Mouse (Mus musculus) limb, embryonic 11.5 days (tissue): ENCODE results near the gene Ppp1r17. TPM values are rescaled to one million over a fixed set of nuclear protein-coding genes. Genes with fewer than 3 reads are reported as not detected.

Experiments used
- ATAC-seq: fragments of 200-750 bp; cut with Nextera tagmentation; 2 replicates; pipeline ENCODE4 v1.8.0; 2017; ENCODE audit warnings: low read depth; ENCODE audit not compliant: insufficient number of reproducible peaks, low FRiP score, low TSS enrichment
- DNase-seq: peaks from one replicate; pipeline ENCODE4 v3.0.0-alpha.2; 2015; ENCODE audit warnings: low spot score
- H3K27ac ChIP-seq: fragments of 300-500 bp; sonication (generic); replicated peaks from 2 replicates; pipeline ENCODE4 v1.5.1; 2014; ENCODE audit warnings: low read depth, mild to moderate bottlenecking, low read length
- H3K27me3 ChIP-seq: fragments of 300-500 bp; sonication (generic); 2 replicates; pipeline ENCODE4 v1.6.1; 2014; ENCODE audit warnings: mild to moderate bottlenecking, low read length, mixed read lengths; ENCODE audit not compliant: control insufficient read depth, insufficient read depth
- H3K36me3 ChIP-seq: fragments of 300-500 bp; sonication (generic); 2 replicates; pipeline ENCODE4 v1.6.1; 2014; ENCODE audit warnings: mild to moderate bottlenecking, low read length, moderate library complexity, mixed read lengths; ENCODE audit not compliant: control insufficient read depth, insufficient read depth
- H3K4me1 ChIP-seq: fragments of 300-500 bp; sonication (generic); 2 replicates; pipeline ENCODE4 v1.6.1; 2014; ENCODE audit warnings: low read length, mixed read lengths; ENCODE audit not compliant: control insufficient read depth, insufficient read depth
- H3K4me2 ChIP-seq: fragments of 300-500 bp; sonication (generic); 2 replicates; pipeline ENCODE4 v1.6.1; 2014; ENCODE audit warnings: low read depth, mild to moderate bottlenecking, moderate library complexity; ENCODE audit not compliant: severe bottlenecking
- H3K4me3 ChIP-seq: fragments of 300-500 bp; sonication (generic); 2 replicates; pipeline ENCODE4 v1.5.1; 2014; ENCODE audit warnings: low read depth, low read length
- H3K9ac ChIP-seq: fragments of 300-500 bp; sonication (generic); 2 replicates; pipeline ENCODE4 v1.6.1; 2014; ENCODE audit warnings: mild to moderate bottlenecking, low read length
- H3K9me3 ChIP-seq: fragments of 300-500 bp; sonication (generic); 2 replicates; pipeline ENCODE4 v1.6.1; 2016; ENCODE audit warnings: low read length; ENCODE audit not compliant: control insufficient read depth
- WGBS: fragments of 180-500 bp; shearing (Covaris S2); extraction: QIAGEN DNeasy Blood & Tissue Kit; methylation state at CpG from one replicate; pipeline ENCODE4 v1.1.7; 2014; 5-methylcytosine and 5-hydroxymethylcytosine counted together
- polyA plus RNA-seq: library from polyadenylated mRNA; unstranded; fragments of >200 nt; fragmentation: Nextera tagmentation; extraction: Ambion mirVana; gene quantifications from 2 replicates; pipeline ENCODE4 v1.2.1, GENCODE M21; 2014

Ppp1r17 gene
- 0.24 TPM in 1 of 2 replicates, not detected in the other for polyA plus RNA-seq

GRCm38 (mm10) chr6:56017291-56017994 lies at the start of gene Ppp1r17:
Gene Ppp1r17 (plus strand): TSS chr6:56017497.
- Histone ChIP-seq H3K9ac (no peak within 1 kb of the TSS), H3K9me3 (no peaks in the 10 kb centered on the region), H3K27ac (no peak within 1 kb of the TSS), H3K4me1 (no peaks in the 10 kb centered on the region), H3K36me3 (no peaks in the 10 kb centered on the region), H3K4me3 (no peak within 1 kb of the TSS), H3K27me3 (no peaks in the 10 kb centered on the region), H3K4me2 (no peak within 1 kb of the TSS)
- ATAC-seq (no peak), DNase-seq (no peak)
- WGBS, result 80% methylated on average over 16 of the region's 16 CpGs

DNA sequence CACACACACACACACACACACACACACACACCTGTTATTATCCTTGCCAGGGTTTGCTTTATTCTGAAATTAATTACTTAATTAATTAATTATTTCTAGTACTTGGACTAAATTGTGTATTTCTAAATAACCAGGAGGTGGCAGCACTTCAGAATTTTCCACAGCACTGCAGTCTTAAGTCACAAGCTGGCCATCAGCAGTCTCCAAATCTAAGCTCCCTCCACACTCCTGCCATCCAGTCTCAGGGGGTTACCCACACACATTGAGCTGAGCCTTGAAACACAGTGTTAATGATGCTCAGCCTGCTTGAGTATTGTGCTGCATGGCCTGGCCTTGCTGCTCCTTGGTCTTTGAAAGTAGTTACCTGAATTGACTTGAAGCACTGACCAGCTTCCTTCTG lies 44.3 kb upstream of the Ppp1r17 start:
- Histone ChIP-seq H3K9me3 (no peaks in the 10 kb centered on the region), H3K9ac (no peak overlapping the region), H3K36me3 (no peaks in the 10 kb centered on the region), H3K4me3 (no peak overlapping the region), H3K4me1 (peaks cover 7% of the 10 kb centered on the region; the same call in 1 of the 2 replicates), H3K27ac (no peak overlapping the region), H3K4me2 (no peak overlapping the region), H3K27me3 (no peaks in the 10 kb centered on the region)
- no peak for DNase-seq
- no peak for ATAC-seq

DNA sequence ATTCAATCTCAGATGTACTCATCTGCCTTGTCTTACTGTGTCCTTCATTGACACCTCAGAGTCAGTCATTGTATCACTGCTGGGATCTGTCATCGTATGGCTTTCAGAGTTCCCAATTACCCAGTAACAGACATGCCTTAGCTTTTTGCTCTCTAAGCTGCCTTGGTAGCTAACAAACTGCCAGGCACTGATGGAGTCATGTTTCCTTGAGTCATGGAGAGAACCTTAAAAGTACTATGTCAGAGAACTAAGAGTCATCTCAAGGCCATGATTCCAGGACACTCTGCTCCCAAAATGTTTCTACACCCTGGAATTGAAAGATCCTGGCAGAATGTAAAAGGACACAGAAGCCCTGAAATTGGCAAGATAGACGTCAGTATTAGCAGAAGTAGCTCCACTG lies 37.5 kb upstream of the Ppp1r17 start:
- ATAC-seq (no peak), DNase-seq (no peak)
- Histone ChIP-seq H3K4me3 (no peak overlapping the region), H3K9ac (no peak overlapping the region), H3K4me1 (peaks cover 7% of the 10 kb centered on the region; the same call in 1 of the 2 replicates), H3K27me3 (no peaks in the 10 kb centered on the region), H3K27ac (no peak overlapping the region), H3K36me3 (no peaks in the 10 kb centered on the region), H3K9me3 (no peaks in the 10 kb centered on the region), H3K4me2 (no peak overlapping the region)
- WGBS, result 73% methylated on average over 2 of the region's 2 CpGs

- H3K27ac ChIP-seq, result no peak overlapping the region
- H3K36me3 ChIP-seq, result no peaks in the 10 kb centered on the region
- H3K4me2 ChIP-seq, result no peak overlapping the region
- 84% methylated on average over 4 of the region's 4 CpGs for WGBS
- H3K9ac ChIP-seq, result no peak overlapping the region
- H3K27me3 ChIP-seq, result no peaks in the 10 kb centered on the region
- H3K4me3 ChIP-seq, result no peak overlapping the region
- no peak for DNase-seq
- no peak for ATAC-seq
- H3K4me1 ChIP-seq, result no peaks in the 10 kb centered on the region
- no peaks in the 10 kb centered on the region for H3K9me3 ChIP-seq
These were observed 8.6 kb upstream of the Ppp1r17 start for GRCm38 (mm10) chr6:56008711-56009110.

GRCm38 (mm10) chr6:56012384-56012783 lies 4.9 kb upstream of the Ppp1r17 start:
- no peak overlapping the region for H3K9ac ChIP-seq
- DNase-seq, result no peak
- H3K27me3 ChIP-seq, result no peaks in the 10 kb centered on the region
- ATAC-seq, result no peak
- no peak overlapping the region for H3K4me2 ChIP-seq
- H3K36me3 ChIP-seq, result no peaks in the 10 kb centered on the region
- H3K27ac ChIP-seq, result no peak overlapping the region
- 73% methylated on average over 5 of the region's 5 CpGs for WGBS
- H3K4me1 ChIP-seq, result no peaks in the 10 kb centered on the region
- H3K4me3 ChIP-seq, result no peak overlapping the region
- no peaks in the 10 kb centered on the region for H3K9me3 ChIP-seq

GRCm38 (mm10) chr6:56019632-56020031 lies 2.3 kb downstream of the Ppp1r17 start:
- WGBS, result 61% methylated on average over 2 of the region's 2 CpGs
- H3K9me3 ChIP-seq, result no peaks in the 10 kb centered on the region
- no peak for ATAC-seq
- no peak overlapping the region for H3K9ac ChIP-seq
- no peaks in the 10 kb centered on the region for H3K27me3 ChIP-seq
- no peak overlapping the region for H3K4me3 ChIP-seq
- H3K36me3 ChIP-seq, result no peaks in the 10 kb centered on the region
- H3K4me1 ChIP-seq, result no peaks in the 10 kb centered on the region
- no peak for DNase-seq
- H3K4me2 ChIP-seq, result no peak overlapping the region
- no peak overlapping the region for H3K27ac ChIP-seq

GRCm38 (mm10) chr6:56025533-56025932 lies 8.2 kb downstream of the Ppp1r17 start:
- no peaks in the 10 kb centered on the region for H3K9me3 ChIP-seq
- no peak overlapping the region for H3K27ac ChIP-seq
- WGBS, result 62% methylated on average over 2 of the region's 2 CpGs
- H3K4me1 ChIP-seq, result no peaks in the 10 kb centered on the region
- H3K4me2 ChIP-seq, result no peak overlapping the region
- DNase-seq, result peak; percentile 52
- H3K4me3 ChIP-seq, result no peak overlapping the region
- ATAC-seq, result no peak
- H3K36me3 ChIP-seq, result no peaks in the 10 kb centered on the region
- no peaks in the 10 kb centered on the region for H3K27me3 ChIP-seq
- H3K9ac ChIP-seq, result no peak overlapping the region

DNA sequence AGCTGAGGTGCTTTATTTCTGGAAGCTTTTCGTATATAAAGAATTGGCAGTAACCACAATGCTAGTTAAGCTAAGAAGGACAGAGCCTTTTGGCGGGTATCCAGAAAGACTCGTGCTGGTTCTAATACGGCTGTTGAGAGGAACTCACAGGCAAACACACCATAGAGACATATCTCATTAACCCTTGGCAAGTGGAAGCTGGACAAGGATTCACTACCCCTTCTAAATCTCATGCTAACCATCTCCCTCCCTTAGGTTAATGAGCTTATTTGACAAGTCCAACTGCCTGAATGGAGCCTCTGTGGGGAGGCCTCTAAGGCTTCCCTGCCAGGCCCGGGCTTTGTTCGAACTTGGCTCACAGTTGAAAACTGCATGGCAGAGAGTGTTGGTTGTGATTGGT lies 10.0 kb downstream of the Ppp1r17 start:
- H3K9me3 ChIP-seq, result no peaks in the 10 kb centered on the region
- no peaks in the 10 kb centered on the region for H3K4me1 ChIP-seq
- no peak overlapping the region for H3K4me3 ChIP-seq
- no peak overlapping the region for H3K9ac ChIP-seq
- no peaks in the 10 kb centered on the region for H3K27me3 ChIP-seq
- no peaks in the 10 kb centered on the region for H3K36me3 ChIP-seq
- 91% methylated on average over 6 of the region's 6 CpGs for WGBS
- DNase-seq, result no peak
- no peak overlapping the region for H3K27ac ChIP-seq
- H3K4me2 ChIP-seq, result no peak overlapping the region
- ATAC-seq, result no peak

GRCm38 (mm10) chr6:56027966-56028365 lies 10.7 kb downstream of the Ppp1r17 start:
- ATAC-seq (no peak), DNase-seq (no peak)
- Histone ChIP-seq H3K27me3 (no peaks in the 10 kb centered on the region), H3K4me2 (no peak overlapping the region), H3K9me3 (no peaks in the 10 kb centered on the region), H3K4me3 (no peak overlapping the region), H3K9ac (no peak overlapping the region), H3K36me3 (no peaks in the 10 kb centered on the region), H3K27ac (no peak overlapping the region), H3K4me1 (no peaks in the 10 kb centered on the region)
- WGBS, result 90% methylated on average over 5 of the region's 5 CpGs
